Mouse (Mus musculus) hindbrain, embryonic 15.5 days (tissue): ENCODE measurements around the gene Zfp365. TPM values are rescaled to one million over a fixed set of nuclear protein-coding genes. Genes with fewer than 3 reads are reported as not detected.

Experiments
- ATAC-seq: fragments of 200-750 bp; cut with Nextera tagmentation; 2 replicates; pipeline ENCODE4 v1.8.0; 2017; ENCODE audit warnings: low read depth, moderate number of reproducible peaks, moderate TSS enrichment; ENCODE audit not compliant: low FRiP score
- H3K27ac ChIP-seq: fragments of 300-500 bp; sonication (generic); replicated peaks from 2 replicates; pipeline ENCODE4 v1.5.1; 2015; ENCODE audit warnings: mild to moderate bottlenecking, inconsistent platforms
- H3K27me3 ChIP-seq: fragments of 300-500 bp; sonication (generic); 2 replicates; pipeline ENCODE4 v1.6.1; 2015; ENCODE audit warnings: control low read depth, inconsistent platforms
- H3K36me3 ChIP-seq: fragments of 300-500 bp; sonication (generic); 2 replicates; pipeline ENCODE4 v1.6.1; 2015; ENCODE audit warnings: control low read depth, inconsistent platforms
- H3K4me1 ChIP-seq: fragments of 300-500 bp; sonication (generic); replicated peaks from 2 replicates; pipeline ENCODE4 v1.6.1; 2015; ENCODE audit warnings: control low read depth, inconsistent platforms
- H3K4me2 ChIP-seq: fragments of 300-500 bp; sonication (generic); 2 replicates; pipeline ENCODE4 v1.6.1; 2015; ENCODE audit warnings: moderate library complexity, mild to moderate bottlenecking, inconsistent platforms
- H3K4me3 ChIP-seq: fragments of 300-500 bp; sonication (generic); 2 replicates; pipeline ENCODE4 v1.5.1; 2015; ENCODE audit warnings: mild to moderate bottlenecking, inconsistent platforms
- H3K9ac ChIP-seq: fragments of 300-500 bp; sonication (generic); 2 replicates; pipeline ENCODE4 v1.6.1; 2015; ENCODE audit warnings: inconsistent platforms
- H3K9me3 ChIP-seq: fragments of 300-500 bp; sonication (generic); 2 replicates; pipeline ENCODE4 v1.6.1; 2016; ENCODE audit warnings: control low read depth, inconsistent platforms
- WGBS: fragments of 180-500 bp; shearing (Covaris S2); methylation state at CpG from one replicate; pipeline ENCODE4 v1.1.7; 2015; 5-methylcytosine and 5-hydroxymethylcytosine counted together
- polyA plus RNA-seq: library from polyadenylated mRNA; unstranded; fragments of >200 nt; fragmentation: Nextera tagmentation; extraction: Ambion mirVana; gene quantifications from 2 replicates; pipeline ENCODE4 v1.2.1, GENCODE M21; 2015

Gene Zfp365
- polyA plus RNA-seq, 1 experiment from 2014 or later: 6.1 TPM

GRCm38 (mm10) chr10:67836426-67836825, 76.0 kb downstream of the Zfp365 start:
- Histone ChIP-seq H3K4me2 (no peak overlapping the region), H3K27ac (no peak overlapping the region), H3K4me1 (no peaks in the 10 kb centered on the region), H3K4me3 (no peak overlapping the region), H3K9me3 (no peaks in the 10 kb centered on the region), H3K27me3 (no peaks in the 10 kb centered on the region), H3K9ac (no peak overlapping the region), H3K36me3 (no peaks in the 10 kb centered on the region)
- no peak for ATAC-seq
- WGBS: 82% methylated on average over 17 of the region's 17 CpGs

Other genes with a start within 250 kb of the Zfp365 start
- gene Rtkn2, start 66.9 kb upstream of the Zfp365 start, polyA plus RNA-seq: 4.3 and 5.6 TPM in 2 replicates